Mouse (Mus musculus) CH12.LX (cell line): ENCODE data around the gene Naa40.

Experiments used
- BHLHE40 ChIP-seq: IDR thresholded peaks from 2 replicates; pipeline ENCODE4 v1.6.1; 2011; ENCODE audit warnings: mild to moderate bottlenecking, low read depth, low read length, improper control_type of control experiment
- CTCF ChIP-seq, 2 experiments: IDR thresholded peaks in 1 of 2; conservative IDR thresholded peaks in 1 of 2; 2 replicates each; pipeline ENCODE4 v1.5.1; 2011 to 2012; ENCODE audit warnings: low read depth in 2 of 2, low read length in 2 of 2, improper control_type of control experiment in 1 of 2, inconsistent platforms in 1 of 2, mild to moderate bottlenecking in 1 of 2, moderate library complexity in 1 of 2
- EP300 ChIP-seq: IDR thresholded peaks from 2 replicates; pipeline ENCODE4 v1.6.1; 2011; ENCODE audit warnings: low read length, improper control_type of control experiment
- GABPA ChIP-seq: IDR thresholded peaks from 2 replicates; pipeline ENCODE4 v1.6.1; 2012; ENCODE audit warnings: low read depth, low read length, improper control_type of control experiment, inconsistent platforms; ENCODE audit not compliant: insufficient replicate concordance
- HCFC1 ChIP-seq: IDR thresholded peaks from 2 replicates; pipeline ENCODE4 v1.6.1; 2012; ENCODE audit warnings: low read depth, mild to moderate bottlenecking, inconsistent platforms, low read length, improper control_type of control experiment
- JUND ChIP-seq: conservative IDR thresholded peaks from 2 replicates; pipeline ENCODE4 v1.6.1; 2011; ENCODE audit warnings: low read depth, low read length, improper control_type of control experiment
- KAT2A ChIP-seq: IDR thresholded peaks from 2 replicates; pipeline ENCODE4 v1.6.1; 2012; ENCODE audit warnings: low read length, improper control_type of control experiment, inconsistent platforms; ENCODE audit not compliant: insufficient replicate concordance
- MAX ChIP-seq: IDR thresholded peaks from 2 replicates; pipeline ENCODE4 v1.6.1; 2011; ENCODE audit warnings: low read length, improper control_type of control experiment
- MXI1 ChIP-seq: IDR thresholded peaks from 2 replicates; pipeline ENCODE4 v1.6.1; 2011; ENCODE audit warnings: mild to moderate bottlenecking, low read depth, low read length, improper control_type of control experiment
- NRF1 ChIP-seq: IDR thresholded peaks from 2 replicates; pipeline ENCODE4 v1.6.1; 2014; ENCODE audit warnings: low read depth, mild to moderate bottlenecking, inconsistent platforms, low read length, improper control_type of control experiment, moderate library complexity
- POLR2A ChIP-seq: IDR thresholded peaks from 2 replicates; pipeline ENCODE4 v1.6.1; 2011; ENCODE audit warnings: low read depth, mild to moderate bottlenecking, improper control_type of control experiment, low read length
- TCF12 ChIP-seq: IDR thresholded peaks from 2 replicates; pipeline ENCODE4 v1.6.1; 2014; ENCODE audit warnings: low read depth, mild to moderate bottlenecking, inconsistent platforms, low read length, improper control_type of control experiment
- ZC3H11A ChIP-seq: IDR thresholded peaks from 2 replicates; pipeline ENCODE4 v1.6.1; 2012; ENCODE audit warnings: low read depth, mild to moderate bottlenecking, inconsistent platforms, low read length, improper control_type of control experiment
- ZNF384 ChIP-seq: IDR thresholded peaks from 2 replicates; pipeline ENCODE4 v1.6.1; 2012; ENCODE audit warnings: low read depth, low read length, improper control_type of control experiment, inconsistent platforms

GRCm38 (mm10) chr19:7225096-7225690, 15.8 kb downstream of the Naa40 start:
- TF ChIP-seq CTCF (conservative IDR thresholded peaks at IDR 0.05 in 1 of 2, IDR thresholded peaks at IDR 0.05 in 1 of 2; ENCODE audit: low read depth in 2 of 2, low read length in 2 of 2) (no peak), POLR2A (no peak), ZNF384 (no peak), GABPA (no peak), MXI1 (no peak), MAX (no peak), EP300 (no peak), ZC3H11A (no peak), BHLHE40 (no peak), HCFC1 (no peak), TCF12 (no peak), NRF1 (no peak), JUND (no peak), KAT2A (no peak)
